Mouse (Mus musculus): ENCODE measurements around the gene Awat1. TPM values are rescaled to one million over a fixed set of nuclear protein-coding genes. Genes with fewer than 3 reads are reported as not detected.

The Awat1 gene
- not detected for polyA plus RNA-seq (2014; fragmentation: Illumina TruSeq; extraction: RNeasy Lipid Tissue Mini Kit (QIAGEN cat#74804); ENCODE audit: low replicate concordance)

GRCm38 (mm10) chrX:100571951-100572350 is at the start of gene Awat1:
Gene Awat1 (plus strand): TSS chrX:100572251.

GRCm38 (mm10) chrX:100524471-100524870 is 47.6 kb upstream of the Awat1 start, which contains the start of gene Dgat2l6:
Gene Dgat2l6 (plus strand): TSS chrX:100524838.

GRCm38 (mm10) chrX:100594791-100595190 is 22.7 kb downstream of the Awat1 start, which contains the start of gene P2ry4:
Gene P2ry4 (minus strand): TSS chrX:100594869.

GRCm38 (mm10) chrX:100605314-100605713 is 33.3 kb downstream of the Awat1 start, which contains the start of gene Arr3:
Gene Arr3 (plus strand): TSS chrX:100605497.

GRCm38 (mm10) chrX:100625546-100625801 is 53.4 kb downstream of the Awat1 start, which contains the start of gene Kif4:
Gene Kif4 (plus strand): TSS chrX:100625737.

GRCm38 (mm10) chrX:100625802-100626793 is 54.0 kb downstream of the Awat1 start, which contains the start of gene Pdzd11:
Gene Pdzd11 (minus strand): TSS chrX:100626568.

Other genes starting within 250 kb of the Awat1 start
- gene Otud6a, start 143.2 kb upstream of the Awat1 start, polyA plus RNA-seq (2014; fragmentation: Illumina TruSeq; extraction: RNeasy Lipid Tissue Mini Kit (QIAGEN cat#74804); ENCODE audit: low replicate concordance) = not detected
- 0.26 TPM for gene Awat2, start 129.5 kb upstream of the Awat1 start, polyA plus RNA-seq (2014; fragmentation: Illumina TruSeq; extraction: RNeasy Lipid Tissue Mini Kit (QIAGEN cat#74804); ENCODE audit: low replicate concordance)
- 72.3 TPM for gene Igbp1, start 78.0 kb upstream of the Awat1 start, polyA plus RNA-seq (2014; fragmentation: Illumina TruSeq; extraction: RNeasy Lipid Tissue Mini Kit (QIAGEN cat#74804); ENCODE audit: low replicate concordance)
- gene Dgat2l6, start 47.4 kb upstream of the Awat1 start, polyA plus RNA-seq (2014; fragmentation: Illumina TruSeq; extraction: RNeasy Lipid Tissue Mini Kit (QIAGEN cat#74804); ENCODE audit: low replicate concordance) = not detected
- gene P2ry4, start 22.6 kb downstream of the Awat1 start, polyA plus RNA-seq (2014; fragmentation: Illumina TruSeq; extraction: RNeasy Lipid Tissue Mini Kit (QIAGEN cat#74804); ENCODE audit: low replicate concordance) = 0.22 TPM
- not detected for gene Arr3, start 33.2 kb downstream of the Awat1 start, polyA plus RNA-seq (2014; fragmentation: Illumina TruSeq; extraction: RNeasy Lipid Tissue Mini Kit (QIAGEN cat#74804); ENCODE audit: low replicate concordance)
- gene Kif4, start 53.5 kb downstream of the Awat1 start, polyA plus RNA-seq (2014; fragmentation: Illumina TruSeq; extraction: RNeasy Lipid Tissue Mini Kit (QIAGEN cat#74804); ENCODE audit: low replicate concordance) = 5.5 TPM
- 78.3 TPM for gene Pdzd11, start 54.3 kb downstream of the Awat1 start, polyA plus RNA-seq (2014; fragmentation: Illumina TruSeq; extraction: RNeasy Lipid Tissue Mini Kit (QIAGEN cat#74804); ENCODE audit: low replicate concordance)
- 104 TPM for gene Gdpd2, start 157.6 kb downstream of the Awat1 start, polyA plus RNA-seq (2014; fragmentation: Illumina TruSeq; extraction: RNeasy Lipid Tissue Mini Kit (QIAGEN cat#74804); ENCODE audit: low replicate concordance)
- 57.5 TPM for gene Dlg3, start 195.5 kb downstream of the Awat1 start, polyA plus RNA-seq (2014; fragmentation: Illumina TruSeq; extraction: RNeasy Lipid Tissue Mini Kit (QIAGEN cat#74804); ENCODE audit: low replicate concordance)